Mouse (Mus musculus) kidney, adult 2 months (tissue): Measurements from ENCODE around the gene Nt5c2. TPM values are rescaled to one million over a fixed set of nuclear protein-coding genes. Genes with fewer than 3 reads are reported as not detected.

ENCODE experiments used
- DNase-seq: peaks from one replicate; pipeline ENCODE4 v3.0.0; 2021
- H3K27ac ChIP-seq: fragments of 200-500 bp; 2 replicates; pipeline ENCODE4 v1.5.1; 2012; ENCODE audit warnings: low read depth, low read length, control low read depth, inconsistent platforms; ENCODE audit not compliant: insufficient read depth
- H3K27me3 ChIP-seq: fragments of 200-500 bp; replicated peaks from 2 replicates; pipeline ENCODE4 v1.6.1; 2012; ENCODE audit warnings: mild to moderate bottlenecking, moderate library complexity, low read length, inconsistent platforms; ENCODE audit not compliant: control insufficient read depth, insufficient read depth
- H3K36me3 ChIP-seq: fragments of 200-500 bp; 2 replicates; pipeline ENCODE4 v1.6.1; 2012; ENCODE audit warnings: mild to moderate bottlenecking, moderate library complexity, low read length, inconsistent platforms; ENCODE audit not compliant: control insufficient read depth, insufficient read depth
- H3K4me1 ChIP-seq: fragments of 200-500 bp; 2 replicates; pipeline ENCODE4 v1.6.1; 2011; ENCODE audit warnings: low read length; ENCODE audit not compliant: control insufficient read depth, insufficient read depth
- H3K4me3 ChIP-seq: fragments of 200-500 bp; 2 replicates; pipeline ENCODE4 v1.5.1; 2011; ENCODE audit warnings: mild to moderate bottlenecking, low read depth, low read length, control low read depth; ENCODE audit not compliant: insufficient read depth
- CTCF ChIP-seq: fragments of 200-500 bp; conservative IDR thresholded peaks from 2 replicates; pipeline ENCODE4 v1.5.1; 2011; ENCODE audit warnings: low read depth, mild to moderate bottlenecking, control low read depth, low read length, moderate library complexity, mixed read lengths; ENCODE audit not compliant: insufficient read depth, insufficient read length
- POLR2A ChIP-seq: fragments of 200-500 bp; IDR thresholded peaks from one replicate; pipeline ENCODE4 v1.6.1; 2011; ENCODE audit warnings: low read depth, low read length, control low read depth
- WGBS: fragments of 180-500 bp; shearing (Covaris S2); methylation state at CpG from one replicate; pipeline ENCODE4 v1.1.7; 2018; 5-methylcytosine and 5-hydroxymethylcytosine counted together
- polyA plus RNA-seq: library from polyadenylated mRNA; depleted of rRNA; stranded (reverse); fragments of >200 nt; gene quantifications from 2 replicates; pipeline ENCODE4 v1.2.3, GENCODE M21; 2012

Gene Nt5c2
- polyA plus RNA-seq, 1 experiment, result 36.3 TPM

- H3K27ac ChIP-seq, result no peak overlapping the region
- peaks cover 4% of the 10 kb centered on the region; the same call in 1 of the 2 replicates for H3K27me3 ChIP-seq
- 29% methylated on average over 2 of the region's 2 CpGs for WGBS
- no peaks in the 10 kb centered on the region for H3K4me1 ChIP-seq
- no peaks in the 10 kb centered on the region for H3K36me3 ChIP-seq
- DNase-seq, result no peak
- TF ChIP-seq CTCF, result no peak
- TF ChIP-seq POLR2A, result no peak
- H3K4me3 ChIP-seq, result no peak overlapping the region
Measured at GRCm38 (mm10) chr19:47018330-47018729, 3.4 kb upstream of the Nt5c2 start.

GRCm38 (mm10) chr19:47017831-47018230, 2.9 kb upstream of the Nt5c2 start:
- WGBS, result 3% methylated on average over 3 of the region's 3 CpGs
- H3K36me3 ChIP-seq, result no peaks in the 10 kb centered on the region
- H3K4me1 ChIP-seq, result no peaks in the 10 kb centered on the region
- no peak for DNase-seq
- H3K27me3 ChIP-seq, result peaks cover 6% of the 10 kb centered on the region
- H3K27ac ChIP-seq, result no peak overlapping the region
- TF ChIP-seq CTCF (no peak), POLR2A (no peak)
- H3K4me3 ChIP-seq, result no peak overlapping the region

- no peak overlapping the region for H3K27ac ChIP-seq
- 4% methylated on average over 15 of the region's 15 CpGs for WGBS
- DNase-seq, result peak; percentile 80
- no peak overlapping the region for H3K4me3 ChIP-seq
- H3K4me1 ChIP-seq, result no peaks in the 10 kb centered on the region
- H3K36me3 ChIP-seq, result no peaks in the 10 kb centered on the region
- peaks cover 6% of the 10 kb centered on the region for H3K27me3 ChIP-seq
- TF ChIP-seq POLR2A (no peak), CTCF (no peak)
Measured at GRCm38 (mm10) chr19:47016487-47016886, 1.5 kb upstream of the Nt5c2 start.

- Histone ChIP-seq H3K27me3 (peaks cover 6% of the 10 kb centered on the region), H3K4me1 (no peaks in the 10 kb centered on the region), H3K27ac (no peak overlapping the region), H3K36me3 (no peaks in the 10 kb centered on the region), H3K4me3 (no peak overlapping the region)
- no peak for DNase-seq
- TF ChIP-seq POLR2A (no peak), CTCF (no peak)
- WGBS, result 7% methylated on average over 9 of the region's 9 CpGs
Measured at GRCm38 (mm10) chr19:47015965-47016364, 1.0 kb upstream of the Nt5c2 start.

- TF ChIP-seq CTCF (no peak), POLR2A (no peak)
- no peak overlapping the region for H3K4me3 ChIP-seq
- DNase-seq, result no peak
- no peaks in the 10 kb centered on the region for H3K36me3 ChIP-seq
- H3K27me3 ChIP-seq, result peaks cover 6% of the 10 kb centered on the region
- WGBS, result 2% methylated on average over 37 of the region's 37 CpGs
- H3K27ac ChIP-seq, result no peak overlapping the region
- no peaks in the 10 kb centered on the region for H3K4me1 ChIP-seq
Measured at GRCm38 (mm10) chr19:47015396-47015795, 443 bp upstream of the Nt5c2 start.

- 4% methylated on average over 11 of the region's 11 CpGs for WGBS
- no peak for TF ChIP-seq CTCF
- no peak for TF ChIP-seq POLR2A
- H3K27ac ChIP-seq, result no peak overlapping the region
- DNase-seq, result no peak
- no peaks in the 10 kb centered on the region for H3K36me3 ChIP-seq
- no peak overlapping the region for H3K4me3 ChIP-seq
- peaks cover 6% of the 10 kb centered on the region; the same call in 1 of the 2 replicates for H3K27me3 ChIP-seq
- H3K4me1 ChIP-seq, result no peaks in the 10 kb centered on the region
Measured at GRCm38 (mm10) chr19:47014159-47014446, 850 bp downstream of the Nt5c2 start.

- TF ChIP-seq CTCF, result no peak
- no peak for TF ChIP-seq POLR2A
- Histone ChIP-seq H3K4me3 (no peak overlapping the region), H3K36me3 (no peaks in the 10 kb centered on the region), H3K27me3 (peaks cover 6% of the 10 kb centered on the region; the same call in 1 of the 2 replicates), H3K27ac (no peak overlapping the region), H3K4me1 (no peaks in the 10 kb centered on the region)
- 16% methylated on average over 20 of the region's 20 CpGs for WGBS
- DNase-seq, result no peak
Measured at GRCm38 (mm10) chr19:47013340-47014158, 1.4 kb downstream of the Nt5c2 start.
